Mouse (Mus musculus): ENCODE measurements at regions not wholly inside any gene's neighbourhood (a gene's known extent, or its start where the extent isn't known, plus 50 kb on each side); places are given as distances from the start of the nearest gene placed in this dataset.

GRCm38 (mm10) chr2:78804931-78805330, 63.0 kb upstream of the Ube2e3 start:
- no peak for DNase-seq

- DNase-seq, result no peak
Measured at GRCm38 (mm10) chr2:78803543-78803942, 64.4 kb upstream of the Ube2e3 start.

GRCm38 (mm10) chr2:78795446-78795845, 72.5 kb upstream of the Ube2e3 start:
- DNase-seq, result no peak

GRCm38 (mm10) chr2:78794734-78795133, 73.2 kb upstream of the Ube2e3 start:
- no peak for DNase-seq

GRCm38 (mm10) chr2:78789124-78789523, 78.8 kb upstream of the Ube2e3 start:
- DNase-seq, result no peak

- no peak for DNase-seq
Measured at GRCm38 (mm10) chr2:78788222-78788621, 79.7 kb upstream of the Ube2e3 start.

DNA sequence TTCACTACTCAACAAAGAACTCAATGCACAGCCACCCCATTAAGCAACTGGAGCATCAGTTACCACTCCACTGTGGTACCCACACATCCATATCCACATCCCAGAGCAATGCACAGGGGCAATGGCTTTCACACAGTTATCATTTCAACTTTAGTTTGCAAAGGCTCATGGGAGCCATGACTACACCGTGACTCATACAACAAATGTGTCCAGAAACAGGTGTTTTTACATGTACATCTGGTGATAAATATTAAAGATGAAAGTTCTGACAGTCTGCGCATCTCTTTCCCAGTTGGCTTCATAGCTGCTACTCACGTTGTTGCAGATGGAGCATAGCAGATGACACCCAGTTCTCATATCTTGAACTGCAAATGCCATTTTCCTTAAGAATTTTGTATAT, 88.0 kb upstream of the Ube2e3 start:
- DNase-seq, result no peak

GRCm38 (mm10) chr2:78777589-78777988, 90.3 kb upstream of the Ube2e3 start:
- no peak for DNase-seq

DNA sequence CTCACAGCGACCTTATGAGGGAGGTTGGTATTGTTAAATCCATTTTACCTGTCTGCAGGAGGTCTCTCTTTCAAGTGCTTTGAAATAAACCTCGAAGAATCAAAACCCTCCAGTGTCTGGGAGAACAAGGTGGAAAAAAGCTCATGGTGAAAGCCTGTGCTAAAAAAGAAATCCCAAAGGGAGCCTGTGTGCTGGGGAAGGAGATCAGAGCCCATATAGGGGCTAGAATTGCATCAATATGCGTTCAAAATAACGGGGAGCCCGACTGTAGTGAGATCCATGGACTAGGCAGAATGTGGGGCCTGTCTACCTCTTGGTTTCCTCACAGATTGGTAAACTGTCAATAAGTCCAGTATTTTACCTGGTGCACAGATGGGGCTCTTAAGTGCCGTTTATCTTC, 113.6 kb upstream of the Ube2e3 start:
- no peak for DNase-seq

- no peak for DNase-seq
Measured at GRCm38 (mm10) chr2:78753918-78754317, 114.0 kb upstream of the Ube2e3 start.

- DNase-seq, result no peak
Measured at GRCm38 (mm10) chr2:78730161-78730560, 137.8 kb upstream of the Ube2e3 start.

GRCm38 (mm10) chr2:78726060-78726459, 141.9 kb upstream of the Ube2e3 start:
- DNase-seq, result no peak

DNA sequence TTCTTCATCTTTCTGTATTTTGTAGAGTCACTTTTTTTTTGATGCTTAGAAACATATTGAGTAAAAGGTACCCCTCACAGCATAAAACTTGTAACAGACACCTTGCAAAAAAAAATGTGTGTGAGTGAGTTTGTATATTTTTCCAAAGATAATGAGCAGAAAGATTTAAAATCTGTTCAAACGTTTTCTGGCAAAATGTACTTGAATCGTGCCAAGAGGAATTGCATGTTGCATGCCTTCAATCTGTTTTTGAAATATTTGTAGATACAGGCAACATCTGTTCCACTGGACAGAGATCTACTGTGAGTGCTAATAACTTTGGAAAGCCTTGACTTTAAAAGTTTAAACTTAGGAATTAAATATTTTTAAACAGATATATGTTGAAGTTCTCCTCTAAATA, 143.5 kb upstream of the Ube2e3 start:
- DNase-seq, result no peak

GRCm38 (mm10) chr2:78723423-78723822, 144.5 kb upstream of the Ube2e3 start:
- no peak for DNase-seq

DNA sequence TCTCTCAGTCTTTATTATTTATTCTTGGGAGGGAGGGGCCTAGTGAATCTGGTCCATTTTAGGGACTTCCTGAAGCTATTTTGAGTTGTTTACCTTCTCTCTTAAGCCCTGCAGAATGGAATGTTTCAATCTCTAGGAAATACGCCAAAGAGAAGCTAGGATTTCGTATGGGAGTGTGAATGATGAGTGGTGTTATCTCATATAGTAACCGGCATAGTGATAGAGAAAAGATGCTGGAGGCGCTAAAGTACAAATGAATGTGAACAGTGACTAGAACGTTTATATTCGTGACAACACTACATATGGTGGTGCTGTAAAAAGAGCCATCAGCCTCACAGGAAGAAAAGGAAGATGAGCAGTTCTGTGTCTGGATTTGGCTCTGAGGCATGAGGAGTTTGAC, 145.2 kb upstream of the Ube2e3 start:
- no peak for DNase-seq

DNA sequence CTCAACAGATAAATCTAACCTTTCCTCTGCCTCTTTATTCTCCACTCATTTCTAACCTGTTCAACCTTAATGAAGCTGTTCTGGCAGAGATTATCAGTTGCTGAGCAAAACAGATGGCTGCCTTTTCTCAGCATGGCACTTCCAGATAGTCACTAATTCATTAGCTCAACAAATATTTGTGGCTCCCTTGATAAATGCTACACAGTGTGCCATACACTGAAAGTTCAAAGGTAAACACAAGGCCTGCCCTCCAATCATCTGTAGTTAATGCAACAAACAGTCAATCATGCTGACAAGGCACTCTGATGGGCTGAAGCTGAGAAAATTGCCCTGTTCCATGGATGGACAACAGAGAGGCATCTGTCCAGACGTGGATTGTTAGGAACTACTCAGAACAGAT, 149.4 kb upstream of the Ube2e3 start:
- DNase-seq, result no peak

- no peak for DNase-seq
Measured at GRCm38 (mm10) chr2:78716157-78716798, 151.6 kb upstream of the Ube2e3 start.

DNA sequence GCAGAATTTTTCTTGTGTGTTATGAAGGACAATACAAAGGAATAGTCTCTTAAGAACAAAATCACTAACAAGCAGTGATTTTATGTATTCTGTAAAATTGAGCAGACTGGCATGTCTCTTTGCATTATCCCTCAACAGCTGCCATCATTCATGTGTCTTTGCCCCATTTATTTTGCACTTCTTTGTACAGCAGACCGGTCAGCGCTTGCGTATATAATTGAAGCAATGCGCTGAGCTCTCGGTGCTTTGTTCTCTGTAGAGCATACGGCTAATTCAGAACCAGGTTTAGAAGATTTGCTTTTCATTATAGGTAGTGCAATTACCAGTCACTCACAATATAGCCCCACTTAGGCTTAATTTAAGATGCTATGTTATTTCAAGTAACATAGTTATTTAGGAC, 173.1 kb upstream of the Ube2e3 start:
- no peak for DNase-seq

DNA sequence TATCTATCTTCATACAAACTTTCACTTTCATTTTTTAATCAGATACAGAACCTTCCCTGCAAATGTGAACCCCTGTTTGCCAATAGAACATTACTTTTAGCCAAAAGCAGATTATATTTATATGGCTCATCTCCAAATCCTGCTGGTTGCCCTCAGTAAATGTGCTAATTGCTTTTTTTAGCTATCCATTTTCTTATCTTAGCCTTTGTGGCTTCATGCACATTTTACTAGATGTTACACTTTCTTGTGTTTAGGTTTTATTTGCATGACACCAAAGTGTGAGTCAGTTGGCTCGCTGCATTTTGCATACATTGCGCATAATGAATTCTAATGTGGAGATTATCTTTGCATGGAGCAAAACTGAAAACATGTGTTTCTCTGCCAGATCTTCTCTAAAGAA, 211.3 kb upstream of the Ube2e3 start:
- no peak for DNase-seq

GRCm38 (mm10) chr2:78655156-78655855, 212.6 kb upstream of the Ube2e3 start:
- no peak for DNase-seq

- DNase-seq, result no peak
Measured at GRCm38 (mm10) chr2:78651549-78651948, 216.4 kb upstream of the Ube2e3 start.

- DNase-seq, result no peak
Measured at GRCm38 (mm10) chr2:78640361-78640760, 227.6 kb upstream of the Ube2e3 start.

- DNase-seq, result no peak
Measured at GRCm38 (mm10) chr2:78625264-78625663, 242.7 kb upstream of the Ube2e3 start.

DNA sequence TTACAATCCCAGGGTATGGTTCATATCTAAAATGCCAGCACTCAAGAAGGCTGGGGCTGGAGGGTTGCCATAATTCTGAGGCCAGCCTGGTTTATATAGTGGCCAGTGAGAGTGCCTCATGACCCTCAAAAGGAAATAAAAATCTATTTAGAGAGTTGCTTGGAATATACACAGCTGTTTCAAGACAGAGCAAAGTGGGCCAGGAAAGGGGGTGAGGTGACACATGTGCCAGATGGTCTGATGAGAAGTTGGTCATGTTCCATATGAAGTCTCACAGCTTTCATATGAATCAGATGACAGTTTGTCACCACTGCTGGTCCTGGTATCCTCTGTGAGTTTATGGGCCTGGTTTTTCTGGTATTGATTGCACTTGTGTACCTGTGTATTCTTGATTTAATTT, 261.5 kb upstream of the Ube2e3 start:
- DNase-seq, result no peak

- DNase-seq, result no peak
Measured at GRCm38 (mm10) chr2:78600753-78601152, 267.2 kb upstream of the Ube2e3 start.
